Mouse (Mus musculus) stomach, embryonic 14.5 days (tissue): ENCODE data around the gene 1110059E24Rik. TPM values are rescaled to one million over a fixed set of nuclear protein-coding genes. Genes with fewer than 3 reads are reported as not detected.
"Not testable (repeated sequence)": the region's sequence is repeated elsewhere in the genome, so short reads cannot be mapped to it uniquely, and the experiment has no call there.

Experiments
- ATAC-seq: fragments of 200-750 bp; cut with Nextera tagmentation; 2 replicates; pipeline ENCODE4 v1.8.0; 2017; ENCODE audit warnings: low read depth, moderate TSS enrichment; ENCODE audit not compliant: insufficient number of reproducible peaks, insufficient read depth, low FRiP score
- H3K27ac ChIP-seq: fragments of 300-500 bp; sonication (generic); 2 replicates; pipeline ENCODE4 v1.5.1; 2014; ENCODE audit warnings: mild to moderate bottlenecking, low read length, moderate library complexity, mixed read lengths
- H3K27me3 ChIP-seq: fragments of 300-500 bp; sonication (generic); 2 replicates; pipeline ENCODE4 v1.6.1; 2014; ENCODE audit warnings: low read length, control low read depth, mixed read lengths; ENCODE audit not compliant: control insufficient read depth, insufficient read depth
- H3K36me3 ChIP-seq: fragments of 300-500 bp; sonication (generic); 2 replicates; pipeline ENCODE4 v1.6.1; 2014; ENCODE audit warnings: mild to moderate bottlenecking, control low read depth, low read length, moderate library complexity, mixed read lengths; ENCODE audit not compliant: control insufficient read depth, insufficient read depth
- H3K4me1 ChIP-seq: fragments of 300-500 bp; sonication (generic); 2 replicates; pipeline ENCODE4 v1.6.1; 2014; ENCODE audit warnings: low read length, control low read depth, mixed read lengths; ENCODE audit not compliant: control insufficient read depth, insufficient read depth
- H3K4me2 ChIP-seq: fragments of 300-500 bp; sonication (generic); replicated peaks from 2 replicates; pipeline ENCODE4 v1.6.1; 2014; ENCODE audit warnings: low read depth, low read length, control low read depth
- H3K4me3 ChIP-seq: fragments of 300-500 bp; sonication (generic); 2 replicates; pipeline ENCODE4 v1.5.1; 2014; ENCODE audit warnings: low read depth, low read length, control low read depth
- H3K9ac ChIP-seq: fragments of 300-500 bp; sonication (generic); replicated peaks from 2 replicates; pipeline ENCODE4 v1.6.1; 2014; ENCODE audit warnings: low read depth, mild to moderate bottlenecking, control low read depth, low read length, moderate library complexity, mixed read lengths
- H3K9me3 ChIP-seq: fragments of 300-500 bp; sonication (generic); 2 replicates; pipeline ENCODE4 v1.6.1; 2016; ENCODE audit warnings: low read depth, low read length, control low read depth; ENCODE audit not compliant: control insufficient read depth
- WGBS: fragments of 180-500 bp; shearing (Covaris S2); extraction: QIAGEN DNeasy Blood & Tissue Kit; methylation state at CpG from one replicate; pipeline ENCODE4 v1.1.7; 2014; 5-methylcytosine and 5-hydroxymethylcytosine counted together
- polyA plus RNA-seq: library from polyadenylated mRNA; unstranded; fragments of >200 nt; fragmentation: Nextera tagmentation; extraction: Ambion mirVana; gene quantifications from 2 replicates; pipeline ENCODE4 v1.2.1, GENCODE M21; 2014

1110059E24Rik gene
- polyA plus RNA-seq, 1 experiment from 2014 or later, result 58.2 TPM

DNA sequence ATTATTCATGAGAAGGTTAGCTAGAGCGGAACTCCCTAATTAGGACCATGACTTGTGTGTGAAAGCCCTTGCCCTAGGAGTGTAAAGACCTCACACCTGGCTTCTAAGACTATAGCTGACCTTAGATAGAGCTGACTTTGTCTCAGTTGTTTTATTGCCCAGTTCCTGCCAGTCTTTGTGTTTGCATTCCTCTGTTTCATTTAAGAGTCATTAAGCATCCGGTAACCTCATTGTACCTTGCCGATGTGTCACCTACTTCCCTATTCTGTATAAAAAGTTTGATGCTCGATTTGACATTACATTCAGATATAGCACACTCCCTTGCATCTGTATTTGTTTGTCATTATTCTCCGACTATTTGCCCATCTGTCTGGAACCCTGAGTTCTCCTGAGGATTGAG lies 60.6 kb downstream of the 1110059E24Rik start:
- not testable (repeated sequence) for H3K9me3 ChIP-seq, H3K27me3 ChIP-seq, H3K9ac ChIP-seq, H3K4me1 ChIP-seq, ATAC-seq, H3K4me2 ChIP-seq, H3K4me3 ChIP-seq, H3K27ac ChIP-seq, H3K36me3 ChIP-seq
- WGBS, result 96% methylated on average over 5 of the region's 5 CpGs

DNA sequence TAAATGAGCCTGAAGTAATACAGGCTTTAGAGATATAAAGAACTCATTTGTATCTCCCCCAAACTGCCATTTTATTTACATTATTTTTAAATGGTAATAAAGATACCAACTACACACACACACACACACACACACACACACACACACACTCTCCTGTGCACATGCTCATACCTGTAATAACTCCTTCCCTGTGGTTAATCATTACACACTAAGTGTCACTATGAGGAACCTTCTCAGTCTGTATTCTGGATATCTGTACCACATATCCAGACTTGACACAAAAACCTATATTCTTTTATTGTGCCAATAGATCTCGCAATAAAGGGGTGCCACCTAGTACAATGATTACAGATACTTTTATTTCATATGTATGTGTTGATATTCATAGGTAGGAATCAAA lies 62.9 kb downstream of the 1110059E24Rik start:
- Histone ChIP-seq H3K9ac (no peak overlapping the region), H3K27ac (no peak overlapping the region), H3K4me2 (no peak overlapping the region), H3K27me3 (no peaks in the 10 kb centered on the region), H3K4me1 (no peaks in the 10 kb centered on the region), H3K36me3 (no peaks in the 10 kb centered on the region), H3K4me3 (no peak overlapping the region), H3K9me3 (no peaks in the 10 kb centered on the region)
- 92% methylated on average over 1 of the region's 1 CpGs for WGBS
- no peak for ATAC-seq

DNA sequence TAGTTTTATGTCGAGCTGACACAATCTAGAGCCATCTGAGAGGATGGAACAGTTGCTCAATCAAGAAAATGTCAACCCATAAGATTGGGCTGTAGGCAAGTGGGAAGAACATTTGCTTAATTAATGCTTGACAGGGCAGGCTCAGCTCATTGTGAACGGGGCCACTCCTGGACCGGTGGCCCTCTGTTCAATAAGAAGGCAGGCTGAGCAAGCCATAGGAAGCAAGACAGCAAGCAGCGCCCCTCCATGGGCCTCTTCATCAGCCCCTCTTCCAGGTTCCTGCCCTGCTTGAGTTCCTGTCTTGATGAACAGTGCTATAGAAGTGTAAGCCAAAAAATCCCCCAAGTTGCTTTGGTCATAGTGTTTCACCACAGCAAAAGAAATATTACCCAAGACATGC lies 65.2 kb downstream of the 1110059E24Rik start:
- Histone ChIP-seq H3K9me3 (no peaks in the 10 kb centered on the region), H3K27me3 (no peaks in the 10 kb centered on the region), H3K4me2 (no peak overlapping the region), H3K4me3 (no peak overlapping the region), H3K9ac (no peak overlapping the region), H3K36me3 (no peaks in the 10 kb centered on the region), H3K27ac (no peak overlapping the region), H3K4me1 (no peaks in the 10 kb centered on the region)
- WGBS, result 81% methylated on average over 4 of the region's 4 CpGs
- no peak for ATAC-seq

DNA sequence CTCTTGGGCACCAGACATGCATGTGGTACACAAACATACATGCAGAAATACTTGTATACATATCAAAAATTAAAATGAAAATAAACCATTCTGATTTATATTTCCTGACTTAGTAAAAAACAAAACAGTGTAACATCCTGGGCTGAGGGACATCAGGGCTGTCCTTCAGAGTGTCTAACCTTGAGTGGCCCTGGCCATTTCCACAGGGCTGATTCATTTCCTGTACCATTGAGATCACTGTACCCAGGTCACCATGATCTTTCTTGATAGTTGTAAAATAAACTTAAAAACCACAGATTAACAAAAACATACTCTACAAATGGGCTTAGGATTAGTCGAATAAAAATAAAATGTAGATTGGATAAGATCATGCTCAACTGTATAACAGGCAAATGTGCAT lies 66.2 kb downstream of the 1110059E24Rik start:
- Histone ChIP-seq H3K4me2 (no peak overlapping the region), H3K4me3 (no peak overlapping the region), H3K9ac (no peak overlapping the region), H3K27me3 (no peaks in the 10 kb centered on the region), H3K9me3 (no peaks in the 10 kb centered on the region), H3K36me3 (no peaks in the 10 kb centered on the region), H3K4me1 (no peaks in the 10 kb centered on the region), H3K27ac (no peak overlapping the region)
- ATAC-seq, result no peak
- WGBS, result 94% methylated on average over 1 of the region's 1 CpGs

DNA sequence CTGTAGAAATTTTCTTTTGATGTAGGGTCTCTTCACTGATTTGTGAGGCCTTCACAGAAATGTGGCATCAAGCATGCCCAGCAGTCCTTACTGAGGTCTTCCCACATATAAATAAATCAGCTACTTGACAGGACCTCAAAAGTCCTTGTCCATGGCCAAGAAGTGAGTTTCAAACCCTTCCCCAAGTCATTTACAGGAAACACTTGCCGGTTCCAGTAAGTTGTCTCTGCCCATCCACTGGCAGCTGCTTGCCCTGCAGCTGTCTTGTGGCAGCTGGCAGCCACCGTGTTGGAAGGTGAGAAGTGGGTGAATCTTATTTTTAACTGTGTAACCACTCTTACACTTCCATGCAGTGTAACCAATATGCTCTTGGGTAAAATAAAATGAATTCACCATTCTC lies 66.9 kb downstream of the 1110059E24Rik start:
- Histone ChIP-seq H3K4me3 (no peak overlapping the region), H3K27ac (no peak overlapping the region), H3K36me3 (no peaks in the 10 kb centered on the region), H3K9ac (no peak overlapping the region), H3K4me1 (no peaks in the 10 kb centered on the region), H3K9me3 (no peaks in the 10 kb centered on the region), H3K27me3 (no peaks in the 10 kb centered on the region), H3K4me2 (no peak overlapping the region)
- ATAC-seq, result no peak
- 84% methylated on average over 2 of the region's 2 CpGs for WGBS

DNA sequence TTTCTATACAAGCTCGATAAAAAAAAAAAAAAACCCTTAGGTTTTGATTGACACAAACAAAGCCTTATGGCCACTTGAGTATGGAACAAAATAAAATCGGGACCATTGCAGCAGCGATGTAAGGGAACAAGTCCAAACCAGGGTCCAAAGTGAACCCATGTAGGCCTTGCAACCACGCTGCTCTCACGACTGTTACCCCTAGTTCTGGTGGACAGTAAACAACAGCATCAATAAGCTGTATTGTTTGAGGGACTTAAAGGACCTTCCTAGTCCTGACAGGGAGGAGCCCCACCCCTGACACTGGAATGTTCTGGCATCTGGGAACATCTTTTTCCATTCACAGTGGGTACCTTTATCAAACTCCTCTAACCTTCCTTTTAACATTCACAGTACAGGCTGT lies 68.8 kb downstream of the 1110059E24Rik start:
- no peak overlapping the region for H3K4me2 ChIP-seq
- no peak overlapping the region for H3K27ac ChIP-seq
- H3K9ac ChIP-seq, result no peak overlapping the region
- no peaks in the 10 kb centered on the region for H3K4me1 ChIP-seq
- no peaks in the 10 kb centered on the region for H3K9me3 ChIP-seq
- H3K27me3 ChIP-seq, result no peaks in the 10 kb centered on the region
- 86% methylated on average over 5 of the region's 5 CpGs for WGBS
- H3K36me3 ChIP-seq, result no peaks in the 10 kb centered on the region
- no peak for ATAC-seq
- no peak overlapping the region for H3K4me3 ChIP-seq

DNA sequence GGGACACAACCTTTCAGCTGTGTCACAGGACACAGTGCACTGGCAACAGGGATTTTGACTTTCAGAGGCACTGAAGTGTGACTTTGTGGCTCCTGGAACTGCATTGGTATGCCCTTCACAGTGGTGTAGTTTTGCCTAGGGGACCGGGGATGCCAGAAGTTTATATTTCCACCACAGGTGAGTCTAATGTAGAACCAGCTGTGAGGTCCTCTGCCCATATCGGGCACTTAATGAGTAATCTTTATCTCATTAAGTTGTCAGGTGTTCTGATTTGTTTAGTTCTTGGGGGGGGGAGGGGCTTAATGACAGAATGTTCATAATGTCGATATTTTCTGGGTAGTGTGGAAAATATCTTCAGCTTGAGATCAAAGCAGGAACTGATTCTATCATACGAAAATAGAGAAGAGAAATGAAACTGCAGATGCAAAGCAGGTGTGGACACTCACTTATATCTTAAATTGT lies 69.2 kb downstream of the 1110059E24Rik start:
- Histone ChIP-seq H3K4me3 (no peak overlapping the region), H3K27me3 (no peaks in the 10 kb centered on the region), H3K4me2 (no peak overlapping the region), H3K4me1 (no peaks in the 10 kb centered on the region), H3K36me3 (no peaks in the 10 kb centered on the region), H3K27ac (no peak overlapping the region), H3K9me3 (no peaks in the 10 kb centered on the region), H3K9ac (no peak overlapping the region)
- ATAC-seq, result no peak
- WGBS, result 74% methylated on average over 4 of the region's 4 CpGs

DNA sequence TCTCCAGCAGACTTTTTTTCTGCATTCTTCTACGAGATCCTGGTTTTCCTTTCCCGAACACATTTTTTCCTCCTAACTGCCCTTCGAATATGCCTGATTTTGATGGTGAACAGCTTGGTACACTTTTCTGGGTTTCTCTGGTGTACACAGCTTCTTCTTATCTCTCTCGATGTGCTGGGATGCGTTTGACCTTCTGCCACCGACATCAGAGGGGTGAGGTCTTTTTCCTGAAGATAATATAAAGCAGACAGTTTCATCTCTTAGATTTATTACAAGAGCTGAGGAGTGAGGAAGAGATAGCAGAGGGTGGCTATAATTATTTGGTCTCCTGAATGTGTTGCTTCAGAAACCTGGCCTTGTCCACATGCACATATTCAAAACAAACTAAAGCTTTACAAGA lies 71.4 kb downstream of the 1110059E24Rik start:
- H3K36me3 ChIP-seq, result no peaks in the 10 kb centered on the region
- H3K9me3 ChIP-seq, result no peaks in the 10 kb centered on the region
- H3K27me3 ChIP-seq, result no peaks in the 10 kb centered on the region
- 54% methylated on average over 6 of the region's 6 CpGs for WGBS
- no peak overlapping the region for H3K4me2 ChIP-seq
- no peak overlapping the region for H3K27ac ChIP-seq
- no peak for ATAC-seq
- no peak overlapping the region for H3K9ac ChIP-seq
- no peaks in the 10 kb centered on the region for H3K4me1 ChIP-seq
- no peak overlapping the region for H3K4me3 ChIP-seq

DNA sequence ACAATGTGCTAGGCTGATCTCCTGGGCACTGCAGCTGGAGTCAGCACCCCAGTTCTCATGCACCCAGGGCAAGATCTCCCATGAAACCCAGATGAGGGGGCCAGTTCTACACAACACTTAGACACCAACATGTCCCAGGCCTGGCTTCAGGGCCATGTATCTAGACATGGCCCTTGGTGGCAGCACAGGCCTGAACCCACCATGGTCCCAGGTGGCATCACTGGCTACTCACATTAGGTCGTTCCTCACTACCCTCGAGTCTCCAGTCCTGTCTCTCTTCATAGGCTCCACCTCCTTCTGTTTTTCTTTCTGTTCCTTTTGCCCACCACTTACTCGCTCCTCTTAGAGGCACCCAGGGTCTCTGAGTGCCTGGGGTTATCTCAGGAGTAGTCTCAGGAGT lies 72.9 kb downstream of the 1110059E24Rik start:
- Histone ChIP-seq H3K36me3 (no peaks in the 10 kb centered on the region), H3K27me3 (no peaks in the 10 kb centered on the region), H3K27ac (no peak overlapping the region), H3K4me1 (no peaks in the 10 kb centered on the region), H3K9me3 (no peaks in the 10 kb centered on the region), H3K4me3 (no peak overlapping the region), H3K4me2 (no peak overlapping the region), H3K9ac (no peak overlapping the region)
- no peak for ATAC-seq
- 78% methylated on average over 3 of the region's 3 CpGs for WGBS
